ENCODE assay signal across 19 mouse cellular contexts in the genomic region with DNA sequence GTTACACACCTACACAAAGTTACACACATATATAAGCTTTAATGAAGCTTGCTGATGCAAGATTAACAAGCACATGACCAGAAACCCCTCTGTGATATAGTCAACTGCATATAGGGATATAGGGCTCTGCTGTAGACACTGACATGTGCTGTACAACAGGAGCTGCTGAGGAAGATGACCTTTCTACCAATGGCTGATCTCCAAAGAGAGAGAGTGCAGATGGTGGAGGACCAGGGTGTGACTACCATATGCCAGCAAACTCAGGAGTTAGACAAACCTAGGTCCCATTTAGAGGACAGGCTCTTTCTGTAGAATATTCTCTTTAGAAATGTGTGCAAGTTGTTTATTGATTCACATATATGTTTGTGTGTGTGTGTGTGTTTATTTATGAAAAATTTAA.
DNase-seq lines count a peak whose midpoint lies in the region; ATAC-seq and TF ChIP-seq lines count a peak whose summit lies in the region.
"Had no signal": no experiment of that assay in that cellular context is flagged by ENCODE, and none has a peak within 500 bp of the region (broad histone marks: within the 10 kb centered on the region; RNA-seq: fewer than 3 reads in every experiment).

No protein-coding gene starts in this region.

- no peak overlapping the region for H3K27ac ChIP-seq in hindbrain, embryonic 10.5 days
- H3K27ac ChIP-seq in hindbrain, postnatal 0 days = no peak overlapping the region
- H3K27ac ChIP-seq: embryonic facial prominence, embryonic 12.5 days; heart, embryonic 10.5 days; hindbrain, embryonic 13.5 days; intestine, embryonic 15.5 days had no signal

- H3K36me3 ChIP-seq in hindbrain, embryonic 10.5 days = no peaks in the 10 kb centered on the region
- H3K36me3 ChIP-seq in hindbrain, postnatal 0 days (ENCODE audit: insufficient read depth, low read length) = no peaks in the 10 kb centered on the region
- H3K36me3 ChIP-seq: embryonic facial prominence, embryonic 12.5 days; heart, embryonic 10.5 days; hindbrain, embryonic 13.5 days; intestine, embryonic 15.5 days had no signal

- H3K4me3 ChIP-seq in hindbrain, embryonic 10.5 days = no peak overlapping the region
- H3K4me3 ChIP-seq in hindbrain, postnatal 0 days (ENCODE audit: low read length) = no peak overlapping the region
- H3K4me3 ChIP-seq: embryonic facial prominence, embryonic 12.5 days; heart, embryonic 10.5 days; hindbrain, embryonic 13.5 days; intestine, embryonic 15.5 days had no signal

- TF ChIP-seq CTCF in hindbrain, postnatal 0 days (IDR thresholded peaks at IDR 0.05; ENCODE audit: low read depth) = no peak

- DNase-seq in brain, adult 2 months (ENCODE audit: low read depth, low spot score) = peak; percentile 97
- DNase-seq in cerebellum, adult 18-20 months = peak; percentile 77 to 83
- peak; percentile 89 for DNase-seq in cerebellum, adult 9-11 months
- DNase-seq in cerebellum, postnatal 36 days = peak; percentile 69 to 80
- no peak for DNase-seq in hindbrain, embryonic 10.5 days (ENCODE audit: low spot score)
- DNase-seq in hindbrain, postnatal 0 days (ENCODE audit: low spot score) = no peak
- DNase-seq in right cerebral cortex, adult 2 months (ENCODE audit: low spot score in 2 of 2) = no peak
- DNase-seq: adrenal gland, postnatal 14 days; embryo, embryonic 11 days; gastrocnemius, postnatal 10 days; heart, adult 18-20 months; heart, postnatal 10 days; heart, postnatal 4 days; kidney, adult 2 months had no signal

- ATAC-seq in hindbrain, postnatal 0 days = no peak
- ATAC-seq: forebrain, embryonic 16.5 days; intestine, embryonic 15.5 days had no signal

- no peaks in the 10 kb centered on the region for H3K27me3 ChIP-seq in hindbrain, embryonic 10.5 days (ENCODE audit: insufficient read depth, poor library complexity, severe bottlenecking)
- no peaks in the 10 kb centered on the region for H3K27me3 ChIP-seq in hindbrain, postnatal 0 days (ENCODE audit: insufficient read depth, low read length)
- H3K27me3 ChIP-seq: embryonic facial prominence, embryonic 12.5 days; hindbrain, embryonic 13.5 days; intestine, embryonic 15.5 days had no signal

- no peaks in the 10 kb centered on the region for H3K9me3 ChIP-seq in hindbrain, embryonic 10.5 days
- no peaks in the 10 kb centered on the region for H3K9me3 ChIP-seq in hindbrain, postnatal 0 days (ENCODE audit: low read length)
- H3K9me3 ChIP-seq: embryonic facial prominence, embryonic 12.5 days; heart, embryonic 10.5 days; hindbrain, embryonic 13.5 days; intestine, embryonic 15.5 days had no signal

- no peak overlapping the region for H3K4me2 ChIP-seq in hindbrain, postnatal 0 days (ENCODE audit: low read depth, low read length)
- H3K4me2 ChIP-seq: embryonic facial prominence, embryonic 12.5 days; hindbrain, embryonic 13.5 days; intestine, embryonic 15.5 days had no signal

- no peaks in the 10 kb centered on the region for H3K4me1 ChIP-seq in hindbrain, embryonic 10.5 days (replicated peaks)
- H3K4me1 ChIP-seq in hindbrain, postnatal 0 days (ENCODE audit: insufficient read depth, low read length) = peaks cover 4% of the 10 kb centered on the region; the same call in 1 of the 2 replicates
- H3K4me1 ChIP-seq: embryonic facial prominence, embryonic 12.5 days; heart, embryonic 10.5 days; intestine, embryonic 15.5 days had no signal

- H3K9ac ChIP-seq in hindbrain, postnatal 0 days (replicated peaks; ENCODE audit: low read length) = no peak overlapping the region
- H3K9ac ChIP-seq: embryonic facial prominence, embryonic 12.5 days; hindbrain, embryonic 13.5 days; intestine, embryonic 15.5 days had no signal

Comparison
In these comparisons a context has a peak if more than half of its experiments do, and no peak if none do; other contexts are left out.
1. DNase-seq: peak in brain, adult 2 months (single experiment), cerebellum, adult 18-20 months (2 of 2), cerebellum, adult 9-11 months (single experiment) and cerebellum, postnatal 36 days (2 of 2); none in hindbrain, embryonic 10.5 days (single experiment), hindbrain, postnatal 0 days (single experiment) and right cerebral cortex, adult 2 months (0 of 2).